Mouse (Mus musculus) left cerebral cortex, adult 8-10 months (tissue): ENCODE data around the gene Rab5if. TPM values are rescaled to one million over a fixed set of nuclear protein-coding genes. Genes with fewer than 3 reads are reported as not detected.
"Not testable (repeated sequence)": the region's sequence is repeated elsewhere in the genome, so short reads cannot be mapped to it uniquely, and the experiment has no call there.

Source experiments
- DNase-seq, 2 experiments: peaks; one replicate each; pipeline ENCODE4 v3.0.0; 2022; ENCODE audit warnings: low spot score in 2 of 2
- total RNA-seq, 4 experiments: library from RNA; stranded (reverse); gene quantifications; 2 replicates each; pipeline ENCODE4 v1.2.4; 2022

Rab5if gene
- total RNA-seq, 4 experiments from 2014 or later: 75.3 to 83.0 (median 79.6) TPM

DNA sequence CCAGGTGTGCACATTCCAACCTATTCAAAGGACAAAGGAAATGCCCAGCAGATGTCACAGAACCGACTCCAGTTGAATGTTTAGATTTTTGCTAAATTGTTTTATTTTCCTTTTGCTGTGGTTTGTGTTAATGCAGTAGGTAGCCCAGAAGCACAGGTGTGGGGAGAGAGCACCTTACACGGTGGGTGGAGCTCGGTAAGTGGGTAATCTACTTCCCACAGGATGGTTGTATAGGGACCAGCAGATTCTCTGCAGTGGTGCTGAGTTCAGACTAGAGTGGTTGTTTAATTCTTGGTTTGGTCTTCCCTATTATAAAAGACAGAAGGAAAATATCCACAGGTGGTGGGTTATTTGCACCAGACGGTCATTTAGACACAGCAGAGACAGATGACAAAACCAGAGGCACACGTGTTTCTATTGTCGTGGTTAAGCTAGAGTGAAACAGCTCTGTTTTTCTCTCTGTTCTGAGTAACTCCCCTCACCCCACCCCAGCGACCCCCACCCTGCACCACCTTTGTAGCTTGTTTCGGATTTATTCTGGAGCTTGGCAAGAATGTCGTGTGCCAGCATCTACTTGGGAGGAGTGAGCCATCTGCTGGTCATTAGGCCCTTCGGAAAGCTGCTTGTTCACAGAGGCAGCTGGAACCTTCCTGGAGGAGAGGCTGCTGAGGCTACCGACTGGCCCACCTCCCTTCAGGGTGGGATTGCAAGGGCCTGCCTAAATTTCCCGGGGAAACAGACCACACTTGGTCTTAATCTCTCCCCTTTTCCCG lies 8.7 kb upstream of the Rab5if start:
- not testable (repeated sequence) for DNase-seq

DNA sequence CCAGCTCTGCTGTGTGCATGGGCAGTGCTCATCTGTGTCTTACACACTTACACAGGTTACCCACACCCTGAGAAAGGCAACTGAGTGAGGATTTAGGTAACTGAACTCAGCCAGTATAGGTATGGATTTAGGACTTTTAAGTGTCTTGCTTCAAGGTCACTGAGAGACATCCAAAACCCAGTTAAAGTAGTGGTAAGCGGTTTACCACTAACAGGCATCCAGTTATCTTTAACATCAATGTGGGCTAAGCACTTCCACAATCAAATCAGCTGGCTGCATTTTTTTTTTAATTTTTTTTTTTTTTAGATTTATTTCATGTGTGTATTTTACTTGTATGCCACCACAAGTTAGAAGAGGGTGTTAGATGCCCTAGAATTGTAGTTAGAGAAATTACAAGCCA lies 6.6 kb upstream of the Rab5if start:
- DNase-seq: no peak

DNA sequence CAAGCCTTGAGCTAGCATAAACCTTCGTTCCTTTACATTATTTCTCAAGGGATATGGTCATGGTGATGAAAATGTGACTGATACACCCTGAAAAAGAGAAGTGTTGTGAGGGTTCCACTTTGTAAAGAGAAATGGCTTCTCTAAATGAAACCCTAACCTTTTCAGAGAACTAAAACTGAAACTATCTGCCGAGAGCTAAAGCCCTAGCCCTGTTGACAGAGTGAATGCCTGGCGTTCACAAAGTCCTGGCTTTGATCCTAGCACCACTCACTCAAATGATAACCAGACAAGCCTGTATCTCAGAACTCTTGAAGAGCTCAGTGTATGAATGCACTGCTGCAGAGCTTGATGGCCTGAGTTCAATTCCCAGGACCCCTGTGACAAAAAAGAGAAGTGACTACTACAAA lies 5.5 kb upstream of the Rab5if start:
- DNase-seq: no peak

GRCm38 (mm10) chr2:156857835-156858234 lies 5.1 kb upstream of the Rab5if start, which contains the start of gene 4930518I15Rik:
4930518I15Rik (minus strand) TSS chr2:156857946.
- no peak for DNase-seq

DNA sequence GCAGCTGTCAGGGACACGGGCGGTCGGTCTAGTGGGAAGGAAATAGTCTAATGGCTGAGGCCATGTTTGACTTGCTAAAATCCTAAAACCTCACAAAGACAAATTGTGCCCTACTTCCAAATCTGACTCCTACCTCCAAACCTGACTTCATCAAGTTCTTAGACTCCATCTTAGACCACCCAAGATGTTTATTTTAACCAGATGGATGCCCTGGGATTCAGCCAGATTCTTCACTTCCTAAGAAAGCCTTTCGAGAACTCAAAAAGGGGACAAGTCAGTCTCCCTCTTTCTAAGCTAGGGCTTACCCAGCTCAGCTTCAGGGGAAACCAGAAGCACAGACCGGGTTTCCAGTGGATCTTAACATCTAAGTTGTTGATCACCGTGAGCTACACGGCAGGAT lies 4.3 kb upstream of the Rab5if start:
- DNase-seq: no peak

DNA sequence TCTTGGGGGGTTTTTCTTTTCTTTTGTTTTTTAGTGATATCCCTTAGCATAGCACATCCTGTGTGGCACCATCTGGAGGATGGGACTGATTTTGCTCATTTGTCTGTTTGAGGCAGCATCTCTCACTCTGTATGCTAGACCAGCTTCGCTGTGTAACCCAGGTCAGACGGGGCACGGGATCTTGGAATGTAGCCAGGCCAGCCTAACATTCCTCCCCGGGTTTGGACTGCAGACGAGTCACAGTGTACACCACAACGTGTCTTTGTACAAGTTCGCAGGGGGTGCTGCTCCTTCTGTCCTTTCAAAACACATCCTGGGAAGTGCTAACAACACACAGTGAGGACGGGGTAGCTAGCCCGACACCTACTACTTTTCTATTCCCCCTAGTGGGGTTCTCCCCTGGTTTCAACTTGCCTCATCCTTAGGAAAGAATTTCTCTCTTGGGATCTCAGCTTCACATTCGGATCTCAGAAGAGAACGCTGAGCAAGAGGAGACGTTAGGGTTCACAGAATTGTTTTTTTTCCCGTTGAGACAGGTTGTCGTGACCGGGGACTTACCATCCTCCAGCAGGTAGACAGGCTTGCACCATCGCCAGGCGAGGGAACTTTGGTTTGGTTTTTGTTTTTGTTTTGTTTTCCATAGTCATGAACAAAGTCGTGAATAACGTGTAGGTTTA lies 749 bp upstream of the Rab5if start:
- DNase-seq: no peak

GRCm38 (mm10) chr2:156863487-156864160 lies 696 bp downstream of the Rab5if start:
- no peak for DNase-seq

GRCm38 (mm10) chr2:156864481-156864880 lies 1.6 kb downstream of the Rab5if start:
- DNase-seq: no peak

DNA sequence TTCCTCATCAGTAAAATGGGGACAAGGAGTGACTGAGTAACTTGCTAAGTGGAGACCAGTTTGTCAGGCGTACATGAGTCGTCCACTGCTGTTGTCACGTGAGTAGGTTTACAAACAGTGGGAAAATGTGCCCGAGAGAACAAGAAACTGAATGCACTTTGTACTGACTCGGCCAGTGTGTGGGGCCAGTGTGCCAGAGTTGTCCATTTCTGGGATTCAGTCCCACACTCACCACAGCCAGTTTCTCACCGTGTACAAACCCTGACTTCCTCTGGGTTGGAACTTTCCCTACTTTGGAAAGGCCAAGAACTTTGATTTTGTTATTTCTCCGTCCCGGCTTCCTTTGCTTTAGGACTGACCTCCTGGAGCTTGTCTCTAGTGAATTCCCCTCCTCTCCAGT lies 6.1 kb downstream of the Rab5if start:
- DNase-seq: no peak

GRCm38 (mm10) chr2:156869554-156869953 lies 6.6 kb downstream of the Rab5if start:
- DNase-seq: no peak

- no peak for DNase-seq
These were observed 7.6 kb downstream of the Rab5if start for GRCm38 (mm10) chr2:156870519-156870918.

DNA sequence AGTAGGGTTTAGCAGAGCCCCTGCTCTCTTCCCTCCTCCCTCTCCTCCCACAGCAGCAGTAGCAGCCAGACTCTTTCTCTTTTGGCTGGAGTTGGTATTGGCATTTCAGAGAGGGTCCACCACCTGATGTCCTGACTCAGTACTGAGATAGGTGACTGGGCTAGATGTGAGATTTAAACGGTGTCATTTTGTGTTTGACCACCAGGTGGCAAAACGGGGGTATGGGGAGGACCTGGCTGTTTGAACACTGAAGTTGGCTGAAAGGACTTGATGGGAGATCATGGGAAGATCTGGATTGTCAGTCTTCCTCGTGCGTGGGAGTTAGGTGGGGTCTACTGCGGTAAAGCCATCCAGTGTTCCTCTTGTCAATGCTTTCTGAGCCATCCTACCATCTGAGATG lies 10.7 kb downstream of the Rab5if start:
- DNase-seq: peak in 1 of 2 experiments; percentile 29

GRCm38 (mm10) chr2:156874047-156874759 lies 11.3 kb downstream of the Rab5if start:
- no peak for DNase-seq

GRCm38 (mm10) chr2:156874760-156875510 lies 12.0 kb downstream of the Rab5if start:
- no peak for DNase-seq

- no peak for DNase-seq
These were observed 14.8 kb downstream of the Rab5if start for GRCm38 (mm10) chr2:156877726-156878125.

- no peak for DNase-seq
These were observed 16.6 kb downstream of the Rab5if start for GRCm38 (mm10) chr2:156879541-156879940.

DNA sequence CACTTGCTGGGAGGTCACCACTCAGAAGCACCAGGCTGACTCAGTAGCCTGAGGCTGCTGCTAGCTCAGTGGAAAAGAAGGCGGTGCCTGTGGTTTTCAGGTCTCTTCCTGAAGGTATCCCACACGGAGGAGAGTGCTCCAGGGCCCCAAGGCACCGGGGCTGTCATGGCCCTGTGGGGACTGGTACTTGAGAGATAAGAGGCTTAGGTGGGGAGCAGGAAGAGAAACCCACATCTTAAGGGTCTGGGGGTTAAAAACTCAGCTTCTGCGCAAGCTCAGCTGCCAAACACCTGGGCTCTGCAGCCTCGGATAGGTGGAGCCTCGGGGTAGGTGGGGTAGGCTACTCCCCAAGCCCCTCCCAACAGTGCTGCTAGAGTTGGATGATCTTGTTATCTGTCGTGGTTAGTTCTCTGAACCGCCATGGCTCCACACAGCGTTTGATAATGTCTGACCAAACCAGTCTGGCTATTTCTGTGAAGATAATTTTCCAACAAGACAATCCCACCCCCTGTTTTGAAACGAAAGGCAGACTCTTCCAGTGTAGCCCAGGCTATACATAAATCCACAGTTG lies 19.6 kb downstream of the Rab5if start:
- no peak for DNase-seq

DNA sequence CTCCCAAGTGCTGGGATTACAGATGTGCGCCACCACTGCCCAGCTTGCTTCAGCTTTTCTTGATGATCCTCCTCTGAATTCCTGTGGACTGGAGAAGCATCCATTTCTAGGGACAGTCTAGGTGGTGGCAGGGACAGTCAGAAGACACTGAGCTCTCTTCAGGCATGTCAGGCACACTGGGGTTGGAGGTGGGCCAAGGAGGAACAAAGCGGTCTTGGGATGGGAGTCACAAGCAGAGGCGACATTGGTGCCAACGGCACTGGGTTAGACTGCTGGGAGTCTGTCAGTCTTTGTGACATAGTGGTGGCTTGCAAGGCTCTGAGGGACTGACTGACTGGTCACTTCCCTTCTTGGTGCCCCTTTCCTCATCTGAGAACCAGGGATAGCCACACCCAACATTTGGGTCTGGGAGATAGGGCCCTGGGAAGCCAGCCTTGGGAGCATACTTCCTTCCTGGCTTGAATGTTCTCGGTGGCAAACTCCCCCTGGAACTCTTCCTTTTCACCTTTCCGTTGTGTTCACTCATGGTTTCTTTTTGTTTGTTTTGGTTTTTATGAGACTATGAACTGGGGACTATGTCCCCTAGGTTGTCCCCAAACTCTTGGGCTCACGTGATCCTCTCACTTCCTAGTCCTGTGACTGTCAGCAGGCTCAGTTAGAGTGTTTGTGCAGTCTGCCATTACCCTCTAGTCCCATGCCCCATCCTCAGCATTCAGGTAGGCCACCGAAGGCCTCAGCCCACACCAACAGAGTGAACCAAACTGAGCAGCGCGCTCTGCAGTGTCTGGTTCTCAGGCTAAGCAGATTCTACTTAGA lies 21.7 kb downstream of the Rab5if start:
- DNase-seq: no peak

- not testable (repeated sequence) for DNase-seq
These were observed 22.7 kb downstream of the Rab5if start for GRCm38 (mm10) chr2:156885666-156886065.
